Mouse (Mus musculus) CD4-positive, CD25-positive, alpha-beta regulatory T cell, adult 4 months (primary cell): ENCODE results near the gene Ppat. TPM values are rescaled to one million over a fixed set of nuclear protein-coding genes. Genes with fewer than 3 reads are reported as not detected.
A peak's percentile ranks its signal among the peaks of the same experiment; 100 is the strongest.
"Not testable (repeated sequence)": the region's sequence is repeated elsewhere in the genome, so short reads cannot be mapped to it uniquely, and the experiment has no call there.

Source experiments
- ATAC-seq: one replicate; pipeline ENCODE4 v1.8.0; 2017
- polyA plus RNA-seq, 2 experiments: library from polyadenylated mRNA; unstranded; fragments of 100-300 nt; shearing (Covaris generic); gene quantifications; one replicate each; pipeline ENCODE4 v1.2.1; 2017

The Ppat gene
- polyA plus RNA-seq, 2 experiments from 2014 or later: 30.8 to 35.9 TPM

- no peak for ATAC-seq
Observed at GRCm38 (mm10) chr5:76947142-76947541, 4.2 kb downstream of the Ppat start.

GRCm38 (mm10) chr5:76945678-76946033 is 5.7 kb downstream of the Ppat start:
- no peak for ATAC-seq

GRCm38 (mm10) chr5:76944965-76945677 is 6.3 kb downstream of the Ppat start:
- ATAC-seq: no peak

- no peak for ATAC-seq
Observed at GRCm38 (mm10) chr5:76942505-76942904, 8.9 kb downstream of the Ppat start.

- ATAC-seq: no peak
Observed at GRCm38 (mm10) chr5:76941975-76942374, 9.4 kb downstream of the Ppat start.

GRCm38 (mm10) chr5:76939717-76940116 is 11.7 kb downstream of the Ppat start:
- ATAC-seq: no peak

- no peak for ATAC-seq
Observed at GRCm38 (mm10) chr5:76929180-76929877, 22.0 kb downstream of the Ppat start.

GRCm38 (mm10) chr5:76928124-76928832 is 23.1 kb downstream of the Ppat start:
- no peak for ATAC-seq

GRCm38 (mm10) chr5:76924296-76924695 is 27.1 kb downstream of the Ppat start:
- no peak for ATAC-seq

- no peak for ATAC-seq
Observed at GRCm38 (mm10) chr5:76923428-76923827, 27.9 kb downstream of the Ppat start.

GRCm38 (mm10) chr5:76922833-76923232 is 28.5 kb downstream of the Ppat start:
- no peak for ATAC-seq

- not testable (repeated sequence) for ATAC-seq
Observed at GRCm38 (mm10) chr5:76912522-76912921, 38.9 kb downstream of the Ppat start.

- ATAC-seq: no peak
Observed at GRCm38 (mm10) chr5:76910807-76911206, 40.6 kb downstream of the Ppat start.

GRCm38 (mm10) chr5:76906155-76906499 is 45.3 kb downstream of the Ppat start:
- no peak for ATAC-seq

GRCm38 (mm10) chr5:76905405-76906154 is 45.8 kb downstream of the Ppat start, which contains the start of gene Aasdh:
Gene Aasdh, minus strand, starts transcription at chr5:76905514.
- peak; percentile 92 for ATAC-seq

- ATAC-seq: peak; percentile 37
Observed at GRCm38 (mm10) chr5:76904713-76905404, 46.5 kb downstream of the Ppat start.

- ATAC-seq: no peak
Observed at GRCm38 (mm10) chr5:76902131-76902530, 49.2 kb downstream of the Ppat start.

GRCm38 (mm10) chr5:76893084-76893483 is 58.3 kb downstream of the Ppat start:
- ATAC-seq: no peak

GRCm38 (mm10) chr5:76892608-76893007 is 58.8 kb downstream of the Ppat start:
- no peak for ATAC-seq

GRCm38 (mm10) chr5:76887011-76887410 is 64.4 kb downstream of the Ppat start:
- ATAC-seq: no peak

- no peak for ATAC-seq
Observed at GRCm38 (mm10) chr5:76884107-76884506, 67.3 kb downstream of the Ppat start.

GRCm38 (mm10) chr5:76876106-76876758 is 75.1 kb downstream of the Ppat start:
- ATAC-seq: no peak
